Mouse (Mus musculus): ENCODE data around the gene Upf1.

DNA sequence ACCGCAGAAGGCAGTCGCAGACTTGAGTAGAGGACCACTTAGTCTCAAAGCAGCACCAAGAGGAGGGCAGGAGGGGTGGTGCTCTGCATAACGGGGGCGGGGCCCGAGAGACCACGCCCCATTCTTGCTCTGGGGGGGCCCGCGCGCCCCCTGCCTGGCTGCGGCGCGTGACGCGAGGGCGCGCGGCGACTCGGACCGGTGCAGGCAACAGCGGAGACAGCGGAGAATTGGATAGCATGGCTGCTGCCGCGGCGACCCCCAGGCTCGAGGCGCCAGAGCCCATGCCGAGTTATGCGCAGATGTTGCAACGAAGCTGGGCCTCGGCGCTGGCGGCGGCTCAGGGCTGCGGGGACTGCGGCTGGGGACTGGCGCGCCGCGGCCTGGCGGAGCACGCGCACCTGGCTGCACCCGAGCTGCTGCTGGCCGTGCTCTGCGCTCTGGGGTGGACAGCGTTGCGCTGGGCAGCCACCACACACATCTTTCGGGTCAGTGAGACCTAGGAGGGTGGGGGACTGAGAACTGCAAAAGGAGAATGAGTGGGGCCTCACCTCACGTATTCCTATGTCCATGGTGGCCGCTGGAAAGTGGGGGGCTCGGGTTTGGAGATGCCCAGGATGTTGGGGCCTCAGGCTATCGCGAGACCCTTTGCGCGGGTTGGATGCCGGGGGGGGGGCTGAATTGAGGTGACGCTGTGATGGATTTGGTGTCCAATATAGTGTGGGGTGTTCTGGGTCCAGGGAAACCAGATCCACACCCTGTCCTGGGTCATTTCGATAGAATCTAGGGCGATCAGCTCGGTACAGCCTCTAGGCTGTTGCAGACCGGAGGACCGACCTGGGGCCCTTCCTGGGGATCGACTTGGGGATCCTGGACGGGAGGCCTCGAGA, 37.2 kb downstream of the Upf1 start, which contains the start of gene Cers1:
- TF ChIP-seq CTCF (IDR thresholded peaks at IDR 0.05; ENCODE audit: control insufficient read depth, insufficient read depth, insufficient read length): no peak
- no peak for TF ChIP-seq MAX (IDR thresholded peaks at IDR 0.05)
- no peak for TF ChIP-seq USF1 (IDR thresholded peaks at IDR 0.05; ENCODE audit: low read depth)
- no peak for TF ChIP-seq MYOG (IDR thresholded peaks at IDR 0.05; ENCODE audit: control insufficient read depth, extremely low read depth, insufficient read length)
- no peak for TF ChIP-seq MYOD1 (IDR thresholded peaks at IDR 0.05; ENCODE audit: control insufficient read depth, insufficient read length, low read depth)

All from C2C12 (cell line).